Mouse (Mus musculus) erythroblast, embryonic 14.5 days (primary cell): ENCODE measurements around the gene Coro2b. TPM values are rescaled to one million over a fixed set of nuclear protein-coding genes. Genes with fewer than 3 reads are reported as not detected.

Source experiments
- H3K27me3 ChIP-seq: 2 replicates; pipeline ENCODE4 v1.6.1; 2012; ENCODE audit warnings: inconsistent platforms; ENCODE audit not compliant: control insufficient read depth
- H3K36me3 ChIP-seq: 2 replicates; pipeline ENCODE4 v1.6.1; 2012; ENCODE audit warnings: mild to moderate bottlenecking, inconsistent platforms; ENCODE audit not compliant: control insufficient read depth
- H3K4me1 ChIP-seq: 2 replicates; pipeline ENCODE4 v1.6.1; 2012; ENCODE audit warnings: inconsistent platforms; ENCODE audit not compliant: control insufficient read depth
- H3K4me3 ChIP-seq: replicated peaks from 2 replicates; pipeline ENCODE3; 2012; ENCODE audit warnings: moderate library complexity, mild to moderate bottlenecking, inconsistent platforms
- H3K9me3 ChIP-seq: 2 replicates; pipeline ENCODE4 v1.6.1; 2012; ENCODE audit warnings: low read length, inconsistent platforms, mixed read lengths; ENCODE audit not compliant: control insufficient read depth
- GATA1 ChIP-seq: IDR thresholded peaks from 2 replicates; pipeline ENCODE4 v1.6.1; 2012; ENCODE audit warnings: low read length, inconsistent platforms, mixed read lengths
- TAL1 ChIP-seq: IDR thresholded peaks from 3 replicates; pipeline ENCODE4 v1.6.1; 2012; ENCODE audit warnings: low read length, inconsistent platforms, mixed read lengths
- polyA plus RNA-seq: library from polyadenylated mRNA; stranded (reverse); fragments of >175 nt; gene quantifications from 2 replicates; pipeline ENCODE4 v1.2.3, GENCODE M21; 2012

Coro2b gene
- polyA plus RNA-seq, 1 experiment: not detected

GRCm38 (mm10) chr9:62381402-62381913 is 155.4 kb downstream of the Coro2b start:
- Histone ChIP-seq H3K4me3 (no peak overlapping the region), H3K4me1 (peaks cover 13% of the 10 kb centered on the region), H3K27me3 (no peaks in the 10 kb centered on the region), H3K36me3 (peaks cover 31% of the 10 kb centered on the region), H3K9me3 (no peaks in the 10 kb centered on the region)
- TF ChIP-seq TAL1 (no peak), GATA1 (no peak)

- H3K9me3 ChIP-seq: no peaks in the 10 kb centered on the region
- H3K27me3 ChIP-seq: no peaks in the 10 kb centered on the region
- no peak overlapping the region for H3K4me3 ChIP-seq
- peaks cover 43% of the 10 kb centered on the region for H3K36me3 ChIP-seq
- TF ChIP-seq GATA1: no peak
- TF ChIP-seq TAL1: no peak
- H3K4me1 ChIP-seq: peaks cover 9% of the 10 kb centered on the region
Measured at GRCm38 (mm10) chr9:62380351-62380750, 156.5 kb downstream of the Coro2b start.

GRCm38 (mm10) chr9:62377897-62378296 is 158.9 kb downstream of the Coro2b start:
- Histone ChIP-seq H3K36me3 (peaks cover 66% of the 10 kb centered on the region), H3K4me3 (no peak overlapping the region), H3K9me3 (no peaks in the 10 kb centered on the region), H3K4me1 (peaks cover 15% of the 10 kb centered on the region), H3K27me3 (no peaks in the 10 kb centered on the region)
- TF ChIP-seq GATA1 (no peak), TAL1 (no peak)

- no peaks in the 10 kb centered on the region for H3K9me3 ChIP-seq
- TF ChIP-seq TAL1 (no peak), GATA1 (no peak)
- peaks cover 82% of the 10 kb centered on the region for H3K36me3 ChIP-seq
- H3K27me3 ChIP-seq: no peaks in the 10 kb centered on the region
- H3K4me1 ChIP-seq: peaks cover 38% of the 10 kb centered on the region
- H3K4me3 ChIP-seq: no peak overlapping the region
Measured at GRCm38 (mm10) chr9:62374276-62374675, 162.6 kb downstream of the Coro2b start.

- TF ChIP-seq TAL1 (no peak), GATA1 (no peak)
- H3K4me3 ChIP-seq: no peak overlapping the region
- no peaks in the 10 kb centered on the region for H3K9me3 ChIP-seq
- no peaks in the 10 kb centered on the region for H3K27me3 ChIP-seq
- peaks cover 46% of the 10 kb centered on the region for H3K4me1 ChIP-seq
- H3K36me3 ChIP-seq: peaks cover 83% of the 10 kb centered on the region
Measured at GRCm38 (mm10) chr9:62373222-62374123, 163.4 kb downstream of the Coro2b start.

GRCm38 (mm10) chr9:62372556-62373221 is 164.2 kb downstream of the Coro2b start:
- peaks cover 54% of the 10 kb centered on the region for H3K4me1 ChIP-seq
- H3K27me3 ChIP-seq: no peaks in the 10 kb centered on the region
- peaks cover 76% of the 10 kb centered on the region for H3K36me3 ChIP-seq
- no peaks in the 10 kb centered on the region for H3K9me3 ChIP-seq
- no peak overlapping the region for H3K4me3 ChIP-seq
- TF ChIP-seq TAL1 (no peak), GATA1 (no peak)

- H3K36me3 ChIP-seq: peaks cover 69% of the 10 kb centered on the region
- H3K4me1 ChIP-seq: peaks cover 62% of the 10 kb centered on the region
- H3K27me3 ChIP-seq: no peaks in the 10 kb centered on the region
- no peak overlapping the region for H3K4me3 ChIP-seq
- no peaks in the 10 kb centered on the region for H3K9me3 ChIP-seq
- TF ChIP-seq TAL1: no peak
- TF ChIP-seq GATA1: no peak
Measured at GRCm38 (mm10) chr9:62371745-62372555, 164.9 kb downstream of the Coro2b start.

- TF ChIP-seq TAL1 (no peak), GATA1 (no peak)
- Histone ChIP-seq H3K4me3 (no peak overlapping the region), H3K9me3 (no peaks in the 10 kb centered on the region), H3K4me1 (peaks cover 73% of the 10 kb centered on the region), H3K36me3 (peaks cover 57% of the 10 kb centered on the region), H3K27me3 (no peaks in the 10 kb centered on the region)
Measured at GRCm38 (mm10) chr9:62370648-62371280, 166.1 kb downstream of the Coro2b start.
